8 mouse cellular contexts compared by ENCODE assay signal in genomic region chr7:130867256-130867655, GRCm38 (mm10). TPM values are rescaled to one million over a fixed set of nuclear protein-coding genes. Genes with fewer than 3 reads are reported as not detected.
DNase-seq lines count a peak whose midpoint lies in the region; ATAC-seq and TF ChIP-seq lines count a peak whose summit lies in the region.

No protein-coding gene starts in this region.

- 0 out of 2 replicates have a peak overlapping the region, but pooled peaks have one; percentile 32 for H3K27ac ChIP-seq in kidney, adult 2 months (ENCODE audit: insufficient read depth, low read depth, low read length)
- H3K27ac ChIP-seq in cortical plate, adult 2 months (ENCODE audit: insufficient read depth, low read length): no peak overlapping the region
- H3K27ac ChIP-seq in hindbrain, postnatal 0 days: no peak overlapping the region

- DNase-seq in kidney, adult 2 months: no peak
- DNase-seq in kidney, adult 11 months: no peak
- no peak for DNase-seq in hindbrain, postnatal 0 days (ENCODE audit: low spot score)
- no peak for DNase-seq in urinary bladder, postnatal 36 days (ENCODE audit: low spot score in 2 of 2)
- DNase-seq in adrenal gland, postnatal 36 days: no peak
- no peak for DNase-seq in gastrocnemius, adult 8-10 months (ENCODE audit: low spot score in 2 of 2)

- no peak for TF ChIP-seq CTCF in kidney, adult 2 months (conservative IDR thresholded peaks at IDR 0.05; ENCODE audit: insufficient read depth, insufficient read length, low read depth, low read length)
- no peak for TF ChIP-seq CTCF in cortical plate, adult 2 months (IDR thresholded peaks at IDR 0.05; ENCODE audit: extremely low read depth, insufficient read depth, low read length)
- TF ChIP-seq CTCF in hindbrain, postnatal 0 days (IDR thresholded peaks at IDR 0.05; ENCODE audit: low read depth): no peak

- no peaks in the 10 kb centered on the region for H3K27me3 ChIP-seq in kidney, adult 2 months (replicated peaks; ENCODE audit: control insufficient read depth, insufficient read depth, low read length)
- H3K27me3 ChIP-seq in hindbrain, postnatal 0 days (ENCODE audit: insufficient read depth, low read length): no peaks in the 10 kb centered on the region
- no peaks in the 10 kb centered on the region for H3K27me3 ChIP-seq in myocyte (ENCODE audit: control insufficient read depth, insufficient read depth, insufficient read length)

- H3K9ac ChIP-seq in hindbrain, postnatal 0 days (replicated peaks; ENCODE audit: low read length): no peak overlapping the region; the same call in 1 of the 2 replicates

- 63% methylated on average over 3 of the region's 3 CpGs for WGBS in kidney, adult 2 months
- WGBS in hindbrain, postnatal 0 days: 56% methylated on average over 3 of the region's 3 CpGs

- H3K4me3 ChIP-seq in kidney, adult 2 months (ENCODE audit: insufficient read depth, low read depth, low read length): 0 out of 2 replicates have a peak overlapping the region, but pooled peaks have one; percentile 3
- H3K4me3 ChIP-seq in cortical plate, adult 2 months (ENCODE audit: insufficient read depth, low read length): peak overlapping the region; percentile 77; the same call in 1 of the 2 replicates
- H3K4me3 ChIP-seq in hindbrain, postnatal 0 days (ENCODE audit: low read length): peak overlapping the region; percentile 77
- H3K4me3 ChIP-seq in myocyte: peak overlapping the region; percentile 54

- H3K36me3 ChIP-seq in kidney, adult 2 months (ENCODE audit: control insufficient read depth, insufficient read depth, low read length): no peaks in the 10 kb centered on the region
- H3K36me3 ChIP-seq in hindbrain, postnatal 0 days (ENCODE audit: insufficient read depth, low read length): no peaks in the 10 kb centered on the region
- no peaks in the 10 kb centered on the region for H3K36me3 ChIP-seq in myocyte (ENCODE audit: control insufficient read depth, insufficient read depth)

- H3ac ChIP-seq in myocyte (ENCODE audit: control insufficient read depth, insufficient read length): no peak overlapping the region

- H3K9me3 ChIP-seq in hindbrain, postnatal 0 days (ENCODE audit: low read length): no peaks in the 10 kb centered on the region

- H3K4me2 ChIP-seq in hindbrain, postnatal 0 days (ENCODE audit: low read depth, low read length): peak overlapping the region; percentile 70
- H3K4me2 ChIP-seq in myocyte (ENCODE audit: low read depth): peak overlapping the region; percentile 79

- TF ChIP-seq POLR2A in kidney, adult 2 months (IDR thresholded peaks at IDR 0.05; ENCODE audit: low read depth, low read length): no peak
- TF ChIP-seq POLR2A in cortical plate, adult 2 months (IDR thresholded peaks at IDR 0.05; ENCODE audit: extremely low read depth, insufficient read depth, low read length): no peak
- TF ChIP-seq POLR2A in myocyte (IDR thresholded peaks at IDR 0.05; ENCODE audit: insufficient read length, low read depth): no peak

- H3K79me2 ChIP-seq in myocyte (ENCODE audit: control insufficient read depth, insufficient read depth): peaks cover 56% of the 10 kb centered on the region

- ATAC-seq in hindbrain, postnatal 0 days: no peak

- peaks cover 22% of the 10 kb centered on the region for H3K4me1 ChIP-seq in kidney, adult 2 months (ENCODE audit: control insufficient read depth, insufficient read depth, low read length)
- peaks cover 2% of the 10 kb centered on the region; the same call in 1 of the 2 replicates for H3K4me1 ChIP-seq in cortical plate, adult 2 months (ENCODE audit: control insufficient read depth, insufficient read depth, low read length)
- peaks cover 4% of the 10 kb centered on the region; the same call in 1 of the 2 replicates for H3K4me1 ChIP-seq in hindbrain, postnatal 0 days (ENCODE audit: insufficient read depth, low read length)

TF ChIP-seq in myocyte, 11 proteins besides CTCF, POLR2A, EP300 and RAD21:
- TF ChIP-seq TCF12 (IDR thresholded peaks at IDR 0.05; ENCODE audit: insufficient read depth, poor library complexity, severe bottlenecking): no peak
- no peak for TF ChIP-seq SRF (IDR thresholded peaks at IDR 0.05; ENCODE audit: control insufficient read depth, insufficient read length, low read depth)
- TF ChIP-seq E2F4 (IDR thresholded peaks at IDR 0.05; ENCODE audit: insufficient read depth): no peak
- no peak for TF ChIP-seq MYOD1 (IDR thresholded peaks at IDR 0.05; ENCODE audit: control insufficient read depth in 1 of 3, insufficient read length in 2 of 3, low read depth in 2 of 3)
- TF ChIP-seq MAX (IDR thresholded peaks at IDR 0.05; ENCODE audit: low read depth): no peak
- TF ChIP-seq POLR2AphosphoS2 (IDR thresholded peaks at IDR 0.05; ENCODE audit: insufficient read length, low read depth): no peak
- no peak for TF ChIP-seq REST (IDR thresholded peaks at IDR 0.05; ENCODE audit: insufficient read depth, insufficient read length)
- no peak for TF ChIP-seq MYOG (IDR thresholded peaks at IDR 0.05; ENCODE audit: control insufficient read depth in 1 of 3, insufficient read depth in 1 of 3, insufficient read length in 2 of 3, low read depth in 2 of 3)
- no peak for TF ChIP-seq TCF3 (IDR thresholded peaks at IDR 0.05; ENCODE audit: insufficient read length, low read depth)
- TF ChIP-seq CEBPB (IDR thresholded peaks at IDR 0.05; ENCODE audit: insufficient read depth, poor library complexity, severe bottlenecking): no peak
- no peak for TF ChIP-seq USF1 (IDR thresholded peaks at IDR 0.05; ENCODE audit: low read depth)
TF ChIP-seq in myocyte: peak in this region for 0.

RNA-seq across cellular contexts. Expression of gene Plekha1, which starts 1.7 kb away (rescaled TPM):
- polyA plus RNA-seq in kidney, adult 2 months (2012; rRNA removed): 58.5 and 63.3 TPM in 2 replicates
- 110 and 111 TPM in 2 replicates for polyA plus RNA-seq in cortical plate, adult 2 months (2012; rRNA removed)
- total RNA-seq in hindbrain, postnatal 0 days (2014; rRNA removed): 72.6 and 79.8 TPM in 2 replicates
- 44.2 and 50.0 TPM in 2 replicates for polyA plus RNA-seq in hindbrain, postnatal 0 days (2015; fragmentation: Nextera tagmentation; extraction: Ambion mirVana)
- 13.4 TPM for polyA plus RNA-seq in myocyte (2012; fragmentation: generic; extraction: Trizol)
- total RNA-seq in adrenal gland, postnatal 36 days (2021): 10 to 100 TPM; 22.7 to 32.2 TPM
- total RNA-seq in gastrocnemius, adult 8-10 months (2022): 10 to 100 TPM; 25.3 to 34.4 (median 28.3) TPM

Comparison
In these comparisons a context has a peak if more than half of its experiments do, and no peak if none do; other contexts are left out.
1. H3K4me3 ChIP-seq: peak in every context shown above with its lines; median percentile 77 in cortical plate, adult 2 months; 77 in hindbrain, postnatal 0 days; 54 in myocyte; 3 in kidney, adult 2 months.